Mouse (Mus musculus): ENCODE data around the gene Cacna1s.

- TF ChIP-seq CTCF (IDR thresholded peaks at IDR 0.05; ENCODE audit: low read depth) (no peak), EP300 (IDR thresholded peaks at IDR 0.05; ENCODE audit: low read depth) (no peak)
Observed at GRCm38 (mm10) chr1:136066621-136067020, 14.1 kb downstream of the Cacna1s start.
